Mouse (Mus musculus) heart, embryonic 10.5 days (tissue): ENCODE data around the gene Tmem267. TPM values are rescaled to one million over a fixed set of nuclear protein-coding genes. Genes with fewer than 3 reads are reported as not detected.
"Not testable (repeated sequence)": the region's sequence is repeated elsewhere in the genome, so short reads cannot be mapped to it uniquely, and the experiment has no call there.

Experiments
- DNase-seq: peaks from one replicate; pipeline ENCODE4 v3.0.0-alpha.2; 2017; ENCODE audit warnings: low spot score
- H3K27ac ChIP-seq: fragments of 300-500 bp; sonication (generic); 2 replicates; pipeline ENCODE4 v1.5.1; 2016; ENCODE audit warnings: mild to moderate bottlenecking
- H3K27me3 ChIP-seq: fragments of 300-500 bp; sonication (generic); 2 replicates; pipeline ENCODE4 v1.6.1; 2016; ENCODE audit warnings: mild to moderate bottlenecking; ENCODE audit not compliant: poor library complexity, insufficient read depth, severe bottlenecking
- H3K36me3 ChIP-seq: fragments of 300-500 bp; sonication (generic); 2 replicates; pipeline ENCODE4 v1.6.1; 2016; ENCODE audit warnings: mild to moderate bottlenecking, moderate library complexity
- H3K4me1 ChIP-seq: fragments of 300-500 bp; sonication (generic); 2 replicates; pipeline ENCODE4 v1.6.1; 2016; ENCODE audit warnings: mild to moderate bottlenecking
- H3K4me3 ChIP-seq: fragments of 300-500 bp; sonication (generic); 2 replicates; pipeline ENCODE4 v1.5.1; 2016; ENCODE audit warnings: mild to moderate bottlenecking, moderate library complexity
- H3K9me3 ChIP-seq: fragments of 300-500 bp; sonication (generic); 2 replicates; pipeline ENCODE4 v1.6.1; 2016; ENCODE audit warnings: mild to moderate bottlenecking, moderate library complexity
- WGBS: fragments of 180-500 bp; shearing (Covaris S2); methylation state at CpG from one replicate; pipeline ENCODE4 v1.1.7; 2016; 5-methylcytosine and 5-hydroxymethylcytosine counted together
- polyA plus RNA-seq: library from polyadenylated mRNA; unstranded; fragments of >200 nt; fragmentation: Nextera tagmentation; extraction: Ambion mirVana; gene quantifications from 2 replicates; pipeline ENCODE4 v1.2.1, GENCODE M21; 2016

The Tmem267 gene
- polyA plus RNA-seq, 1 experiment from 2014 or later: 1.3 TPM

DNA sequence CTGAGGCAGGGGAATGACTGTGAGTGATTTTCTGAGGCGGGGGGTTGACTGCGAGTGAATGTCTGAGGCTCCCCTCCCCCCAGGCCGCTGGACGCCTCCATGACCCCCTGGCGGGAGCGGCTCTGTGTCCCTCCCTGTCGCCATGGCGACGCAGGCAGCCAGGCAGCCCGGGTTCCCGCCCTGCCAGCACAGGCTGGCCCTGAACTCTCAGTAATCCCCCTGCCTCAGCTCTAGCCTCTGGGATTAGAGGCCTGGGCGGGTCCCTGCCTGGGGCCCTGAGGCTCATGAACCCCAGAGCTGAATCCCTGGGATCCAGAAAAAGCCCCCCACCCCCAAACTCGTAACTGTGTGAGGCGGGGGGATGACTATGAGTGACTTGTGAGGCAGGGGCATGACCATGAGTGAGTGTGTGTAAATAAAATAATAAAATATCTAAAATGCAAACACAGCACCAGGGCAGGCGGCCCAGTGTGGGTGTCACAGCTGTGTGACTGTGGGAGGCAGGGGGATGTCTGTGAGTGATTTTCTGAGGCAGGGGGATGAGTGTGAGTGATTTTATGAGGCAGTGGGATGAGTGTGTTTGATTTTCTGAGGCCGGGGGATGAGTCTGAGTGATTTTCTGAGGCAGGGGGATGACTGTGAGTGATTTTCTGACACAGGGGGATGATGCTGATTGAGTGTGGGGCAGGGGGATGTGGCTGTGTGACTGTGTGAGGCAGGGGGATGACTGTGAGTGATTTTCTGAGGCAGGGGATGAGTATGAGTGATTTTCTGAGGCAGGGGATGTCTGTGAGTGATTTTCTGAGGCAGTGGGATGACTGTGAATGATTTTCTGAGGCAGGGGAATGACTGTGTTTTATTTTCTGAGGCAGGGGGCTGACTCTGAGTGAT lies 108.7 kb downstream of the Tmem267 start:
- H3K9me3 ChIP-seq: peaks cover 21% of the 10 kb centered on the region
- H3K4me3 ChIP-seq, H3K36me3 ChIP-seq, H3K27ac ChIP-seq, H3K27me3 ChIP-seq, H3K4me1 ChIP-seq: not testable (repeated sequence)
- 73% methylated on average over 16 of the region's 16 CpGs for WGBS
- peak; percentile 92 for DNase-seq

DNA sequence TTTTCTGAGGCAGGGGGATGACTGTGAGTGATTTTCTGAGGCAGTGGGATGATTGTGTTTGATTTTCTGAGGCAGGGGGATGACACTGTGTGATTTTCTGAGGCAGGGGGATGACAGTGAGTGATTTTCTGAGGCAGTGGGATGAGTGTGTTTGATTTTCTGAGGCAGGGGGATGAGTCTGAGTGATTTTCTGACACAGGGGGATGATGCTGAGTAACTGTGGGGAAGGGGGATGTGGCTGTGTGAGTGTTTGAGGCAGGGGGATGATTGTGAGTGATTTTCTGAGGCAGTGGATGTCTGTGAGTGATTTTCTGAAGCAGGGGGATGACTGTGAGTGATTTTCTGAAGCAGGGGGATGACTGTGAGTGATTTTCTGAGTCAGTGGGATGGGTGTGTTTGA lies 110.6 kb downstream of the Tmem267 start:
- DNase-seq: peak; percentile 88
- H3K4me1 ChIP-seq, H3K27ac ChIP-seq, H3K27me3 ChIP-seq, H3K36me3 ChIP-seq, H3K4me3 ChIP-seq: not testable (repeated sequence)
- peaks cover 24% of the 10 kb centered on the region for H3K9me3 ChIP-seq

DNA sequence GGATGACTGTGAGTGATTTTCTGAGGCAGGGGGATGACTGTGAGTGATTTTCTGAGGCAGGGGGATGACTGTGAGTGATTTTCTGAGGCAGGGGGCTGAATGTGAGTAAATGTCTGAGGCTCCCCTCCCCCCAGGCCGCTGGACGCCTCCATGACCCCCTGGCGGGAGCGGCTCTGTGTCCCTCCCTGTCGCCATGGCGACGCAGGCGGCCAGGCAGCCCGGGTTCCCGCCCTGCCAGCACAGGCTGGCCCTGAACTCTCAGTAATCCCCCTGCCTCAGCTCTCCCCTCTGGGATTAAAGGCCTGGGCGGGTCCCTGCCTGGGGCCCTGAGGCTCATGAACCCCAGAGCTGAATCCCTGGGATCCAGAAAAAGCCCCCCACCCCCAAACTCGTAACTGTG lies 111.2 kb downstream of the Tmem267 start:
- 84% methylated on average over 12 of the region's 12 CpGs for WGBS

GRCm38 (mm10) chr13:119599498-119599897 lies 111.7 kb downstream of the Tmem267 start:
- not testable (repeated sequence) for DNase-seq, H3K36me3 ChIP-seq, H3K27me3 ChIP-seq, H3K4me1 ChIP-seq, H3K27ac ChIP-seq, H3K4me3 ChIP-seq
- peaks cover 32% of the 10 kb centered on the region for H3K9me3 ChIP-seq
- WGBS: 73% methylated on average over 2 of the region's 2 CpGs

More for the DNA sequence above, 111.2 kb downstream of the Tmem267 start:
- H3K36me3 ChIP-seq, H3K27me3 ChIP-seq, H3K27ac ChIP-seq, H3K4me1 ChIP-seq, DNase-seq, H3K4me3 ChIP-seq: not testable (repeated sequence)
- H3K9me3 ChIP-seq: peaks cover 30% of the 10 kb centered on the region

DNA sequence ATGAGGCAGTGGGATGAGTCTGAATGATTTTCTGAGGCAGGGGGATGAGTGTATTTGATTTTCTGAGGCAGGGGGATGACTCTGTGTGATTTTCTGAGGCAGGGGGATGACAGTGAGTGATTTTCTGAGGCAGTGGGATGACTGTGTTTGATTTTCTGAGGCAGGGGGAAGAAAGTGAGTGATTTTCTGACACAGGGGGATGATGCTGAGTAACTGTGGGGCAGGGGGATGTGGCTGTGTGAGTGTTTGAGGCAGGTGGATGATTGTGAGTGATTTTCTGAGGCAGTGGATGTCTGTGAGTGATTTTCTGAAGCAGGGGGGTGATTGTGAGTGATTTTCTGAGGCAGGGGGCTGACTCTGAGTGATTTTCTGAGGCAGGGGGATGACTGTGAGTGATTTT lies 112.3 kb downstream of the Tmem267 start:
- H3K27ac ChIP-seq, H3K4me1 ChIP-seq, H3K36me3 ChIP-seq, H3K4me3 ChIP-seq, H3K27me3 ChIP-seq: not testable (repeated sequence)
- H3K9me3 ChIP-seq: peaks cover 32% of the 10 kb centered on the region
- peak; percentile 99 for DNase-seq

DNA sequence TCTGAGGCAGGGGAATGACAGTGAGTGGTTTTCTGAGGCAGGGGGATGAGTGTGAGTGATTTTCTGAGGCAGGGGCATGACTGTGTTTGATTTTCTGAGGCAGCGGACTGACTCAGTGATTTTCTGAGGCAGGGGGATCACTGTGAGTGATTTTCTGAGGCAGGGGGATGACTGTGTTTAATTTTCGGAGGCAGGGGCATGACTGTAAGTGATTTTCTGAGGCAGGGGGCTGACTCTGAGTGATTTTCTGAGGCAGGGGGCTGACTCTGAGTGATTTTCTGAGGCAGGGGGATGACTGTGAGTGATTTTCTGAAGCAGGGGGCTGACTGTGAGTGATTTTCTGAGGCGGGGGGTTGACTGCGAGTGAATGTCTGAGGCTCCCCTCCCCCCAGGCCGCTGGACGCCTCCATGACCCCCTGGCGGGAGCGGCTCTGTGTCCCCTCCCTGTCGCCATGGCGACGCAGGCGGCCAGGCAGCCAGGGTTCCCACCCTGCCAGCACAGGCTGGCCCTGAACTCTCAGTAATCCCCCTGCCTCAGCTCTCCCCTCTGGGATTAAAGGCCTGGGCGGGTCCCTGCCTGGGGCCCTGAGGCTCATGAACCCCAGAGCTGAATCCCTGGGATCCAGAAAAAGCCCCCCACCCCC lies 115.0 kb downstream of the Tmem267 start:
- 50% methylated on average over 13 of the region's 13 CpGs for WGBS

GRCm38 (mm10) chr13:119603890-119604289 lies 116.1 kb downstream of the Tmem267 start:
- DNase-seq, H3K27ac ChIP-seq, H3K4me3 ChIP-seq, H3K36me3 ChIP-seq, H3K4me1 ChIP-seq, H3K27me3 ChIP-seq: not testable (repeated sequence)
- peaks cover 14% of the 10 kb centered on the region for H3K9me3 ChIP-seq
- 93% methylated on average over 8 of the region's 8 CpGs for WGBS

More for the DNA sequence above, 115.0 kb downstream of the Tmem267 start:
- H3K27ac ChIP-seq, H3K27me3 ChIP-seq, H3K4me3 ChIP-seq, H3K4me1 ChIP-seq, H3K36me3 ChIP-seq: not testable (repeated sequence)
- DNase-seq: peak; percentile 81
- H3K9me3 ChIP-seq: peaks cover 20% of the 10 kb centered on the region

DNA sequence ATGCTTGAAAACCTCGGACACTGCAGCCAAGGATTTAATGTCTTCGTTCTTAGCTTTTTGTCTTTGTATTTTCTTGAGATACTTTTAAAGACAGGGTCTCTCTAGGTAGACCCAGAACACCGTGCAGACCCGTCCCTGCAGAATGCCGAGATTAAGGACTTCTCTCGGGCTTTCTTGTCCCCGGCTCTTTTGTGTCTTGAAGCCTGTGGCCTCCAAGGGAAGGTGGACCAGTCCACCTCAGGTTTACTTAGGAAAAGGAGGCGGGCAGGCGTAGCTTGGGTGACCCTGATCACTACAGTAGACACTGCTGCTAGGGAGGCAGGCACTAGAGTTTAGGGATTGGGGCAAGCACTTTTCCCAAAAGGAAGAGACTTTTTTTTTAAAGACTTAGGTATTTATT lies 116.5 kb downstream of the Tmem267 start:
- H3K4me3 ChIP-seq, H3K36me3 ChIP-seq, DNase-seq, H3K27me3 ChIP-seq, H3K27ac ChIP-seq, H3K4me1 ChIP-seq: not testable (repeated sequence)
- peaks cover 11% of the 10 kb centered on the region for H3K9me3 ChIP-seq
- 86% methylated on average over 8 of the region's 9 CpGs for WGBS

GRCm38 (mm10) chr13:119618841-119619240 lies 131.0 kb downstream of the Tmem267 start:
- Histone ChIP-seq H3K9me3 (no peaks in the 10 kb centered on the region), H3K27me3 (no peaks in the 10 kb centered on the region), H3K4me1 (no peaks in the 10 kb centered on the region), H3K27ac (no peak overlapping the region), H3K36me3 (no peaks in the 10 kb centered on the region), H3K4me3 (no peak overlapping the region)
- DNase-seq: no peak
- 90% methylated on average over 3 of the region's 3 CpGs for WGBS

- no peaks in the 10 kb centered on the region for H3K27me3 ChIP-seq
- no peak overlapping the region for H3K27ac ChIP-seq
- DNase-seq: no peak
- H3K4me1 ChIP-seq: no peaks in the 10 kb centered on the region
- no peak overlapping the region for H3K4me3 ChIP-seq
- no peaks in the 10 kb centered on the region for H3K36me3 ChIP-seq
- no peaks in the 10 kb centered on the region for H3K9me3 ChIP-seq
- 77% methylated on average over 3 of the region's 3 CpGs for WGBS
Observed at GRCm38 (mm10) chr13:119619735-119620134, 131.9 kb downstream of the Tmem267 start.

DNA sequence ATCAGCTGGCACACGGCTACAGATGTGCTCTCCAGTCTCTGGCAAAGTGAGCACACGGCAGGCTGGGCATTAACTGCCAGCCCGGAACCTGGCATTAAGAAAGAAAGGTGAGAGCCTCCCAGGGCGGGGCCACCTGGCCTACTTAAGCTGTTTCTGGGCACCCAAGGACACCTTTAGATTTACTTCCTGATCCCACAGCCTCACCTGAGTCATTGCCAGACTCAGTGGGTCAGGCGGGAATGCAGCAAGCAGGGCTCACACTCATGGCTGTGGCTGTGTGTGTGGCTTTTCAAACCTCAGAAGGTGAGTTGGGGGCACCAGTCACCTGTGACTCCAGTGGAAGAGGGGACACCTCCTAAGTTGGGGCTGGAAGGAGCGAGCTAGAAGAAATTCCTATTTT lies 135.8 kb downstream of the Tmem267 start, which contains the start of gene Ccl28:
Gene Ccl28 (plus strand): TSS at position 186 of the 400 bp plus-strand sequence.
- Histone ChIP-seq H3K9me3 (no peaks in the 10 kb centered on the region), H3K36me3 (no peaks in the 10 kb centered on the region), H3K4me1 (no peaks in the 10 kb centered on the region), H3K27ac (no peak within 1 kb of the TSS), H3K4me3 (no peak within 1 kb of the TSS), H3K27me3 (no peaks in the 10 kb centered on the region)
- WGBS: 74% methylated on average over 6 of the region's 6 CpGs
- DNase-seq: no peak

GRCm38 (mm10) chr13:119625952-119626351 lies 138.1 kb downstream of the Tmem267 start:
- H3K27me3 ChIP-seq, H3K4me1 ChIP-seq, H3K4me3 ChIP-seq, H3K36me3 ChIP-seq, H3K9me3 ChIP-seq, H3K27ac ChIP-seq, DNase-seq: not testable (repeated sequence)
- WGBS: 72% methylated on average over 5 of the region's 5 CpGs

DNA sequence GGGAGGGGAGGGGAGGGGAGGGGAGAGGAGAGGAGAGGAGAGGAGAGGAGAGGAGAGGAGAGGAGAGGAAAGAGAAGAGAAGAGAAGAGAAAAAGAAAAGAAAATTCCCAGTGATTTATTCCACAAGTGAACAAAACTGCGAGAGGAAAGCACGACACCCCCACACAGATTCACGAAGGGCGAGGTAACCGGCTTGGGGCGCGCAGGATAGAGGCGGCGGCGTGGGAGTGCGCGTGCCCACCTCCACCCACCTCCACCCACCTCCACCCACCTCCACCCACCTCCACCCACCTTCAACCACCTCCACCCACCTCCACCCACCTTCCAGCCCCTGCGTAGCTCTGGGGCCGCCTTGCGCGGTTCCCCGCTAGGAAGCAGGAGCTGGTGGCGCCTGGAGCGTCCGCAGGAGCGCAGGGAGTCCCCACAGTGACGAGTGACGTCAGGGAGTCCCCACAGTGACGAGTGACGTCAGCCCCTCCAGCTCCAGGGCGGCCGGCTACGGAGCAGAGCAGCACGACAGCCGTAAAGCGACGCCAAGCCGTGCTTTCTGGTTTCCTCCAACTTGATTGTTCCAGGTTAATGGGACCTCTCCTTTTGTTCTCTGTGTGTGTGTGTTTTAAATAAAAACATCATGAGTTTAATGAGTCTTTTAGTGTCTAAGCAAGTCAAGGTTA lies 143.8 kb downstream of the Tmem267 start:
- Histone ChIP-seq H3K4me3 (peak overlapping the region; percentile 69), H3K4me1 (no peaks in the 10 kb centered on the region), H3K27me3 (no peaks in the 10 kb centered on the region), H3K36me3 (no peaks in the 10 kb centered on the region), H3K27ac (peak overlapping the region; percentile 85), H3K9me3 (no peaks in the 10 kb centered on the region)
- peak; percentile 90 for DNase-seq
- 10% methylated on average over 29 of the region's 33 CpGs for WGBS
